Comparison of ENCODE assay signal across 8 mouse cellular contexts in the genomic region with DNA sequence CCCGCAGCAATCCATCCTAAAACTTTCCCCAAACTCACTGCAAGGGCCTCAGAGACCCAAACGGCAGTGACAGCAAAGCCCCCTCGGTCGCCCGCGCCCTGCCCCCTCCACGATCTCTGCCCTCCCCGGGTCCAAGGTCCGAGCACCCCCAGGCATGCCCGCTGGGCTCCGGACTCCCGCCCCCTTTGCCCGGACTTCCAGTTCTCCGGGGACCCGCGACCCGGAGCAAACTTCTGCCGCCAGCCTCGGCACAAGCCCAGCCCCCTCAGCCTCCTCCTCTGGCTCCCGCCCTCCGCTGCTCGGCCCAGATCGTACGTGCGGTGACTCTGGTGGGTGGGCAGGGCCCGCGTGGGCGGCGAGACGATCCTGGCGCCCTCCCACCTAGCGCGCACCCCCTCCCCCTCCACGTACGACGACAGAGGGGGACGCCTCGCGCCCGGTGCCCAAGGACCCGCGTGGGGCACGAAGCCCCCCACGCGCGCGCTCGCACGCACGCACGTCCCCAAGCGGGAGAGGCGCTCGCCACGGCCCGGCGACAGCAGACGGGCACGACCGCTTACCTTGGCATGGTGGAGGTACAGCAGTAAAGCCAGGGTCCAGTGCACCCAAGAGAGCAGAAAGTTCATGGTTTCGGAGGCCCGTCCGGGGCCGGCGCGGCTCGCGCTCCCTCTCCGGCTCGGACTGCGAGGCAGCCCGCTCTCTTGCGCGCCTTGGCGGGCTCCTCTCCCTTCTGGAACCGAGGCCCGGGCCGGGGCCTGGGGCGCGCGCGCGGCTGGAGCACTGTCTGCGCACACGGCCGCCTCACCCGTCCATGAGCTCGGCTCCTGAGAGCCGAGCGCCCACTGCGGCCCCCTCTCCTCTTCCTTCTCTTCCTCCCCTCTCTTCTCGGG. TPM values are rescaled to one million over a fixed set of nuclear protein-coding genes. Genes with fewer than 3 reads are reported as not detected.
A peak's percentile ranks its signal among the peaks of the same experiment; 100 is the strongest.
DNase-seq lines count a peak whose midpoint lies in the region; ATAC-seq and TF ChIP-seq lines count a peak whose summit lies in the region.

No protein-coding gene starts in this region.

- WGBS in forebrain, embryonic 13.5 days, result 0% methylated on average over 65 of the region's 92 CpGs
- under 1% methylated on average over 92 of the region's 92 CpGs for WGBS in lung, embryonic 14.5 days

- peak overlapping the region; percentile 91 for H3K4me3 ChIP-seq in E14TG2a.4 (replicated peaks; ENCODE audit: low read length)
- peak overlapping the region; percentile 86 for H3K4me3 ChIP-seq in forebrain, embryonic 13.5 days
- peak overlapping the region; percentile 63 for H3K4me3 ChIP-seq in layer of hippocampus, adult 2 months
- peak overlapping the region; percentile 96 for H3K4me3 ChIP-seq in lung, embryonic 14.5 days (ENCODE audit: low read depth, low read length)

- no peaks in the 10 kb centered on the region for H3K9me3 ChIP-seq in E14TG2a.4 (ENCODE audit: low read length)
- no peaks in the 10 kb centered on the region for H3K9me3 ChIP-seq in forebrain, embryonic 13.5 days (replicated peaks)
- H3K9me3 ChIP-seq in lung, embryonic 14.5 days (ENCODE audit: low read depth, low read length), result no peaks in the 10 kb centered on the region

- H3K27me3 ChIP-seq in E14TG2a.4 (ENCODE audit: insufficient read depth, low read length), result peaks cover 61% of the 10 kb centered on the region
- H3K27me3 ChIP-seq in forebrain, embryonic 13.5 days, result peaks cover 5% of the 10 kb centered on the region; the same call in 1 of the 2 replicates
- no peaks in the 10 kb centered on the region for H3K27me3 ChIP-seq in lung, embryonic 14.5 days (ENCODE audit: insufficient read depth, low read length)

- peak; percentile 44 for ATAC-seq in forebrain, embryonic 13.5 days
- ATAC-seq in lung, embryonic 14.5 days (ENCODE audit: insufficient read depth), result peak; percentile 40

- H3K27ac ChIP-seq in forebrain, embryonic 13.5 days, result peak overlapping the region; percentile 85
- peak overlapping the region; percentile 88 for H3K27ac ChIP-seq in layer of hippocampus, adult 2 months
- H3K27ac ChIP-seq in lung, embryonic 14.5 days (ENCODE audit: low read depth), result peak overlapping the region; percentile 99

- H3K9ac ChIP-seq in forebrain, embryonic 13.5 days, result peak overlapping the region; percentile 95
- peak overlapping the region; percentile 99 for H3K9ac ChIP-seq in lung, embryonic 14.5 days

- H3K4me1 ChIP-seq in E14TG2a.4 (replicated peaks; ENCODE audit: low read depth, low read length), result peaks cover 58% of the 10 kb centered on the region
- H3K4me1 ChIP-seq in forebrain, embryonic 13.5 days, result peaks cover 53% of the 10 kb centered on the region
- H3K4me1 ChIP-seq in lung, embryonic 14.5 days (ENCODE audit: insufficient read depth), result peaks cover 21% of the 10 kb centered on the region

- peak; percentile 28 for DNase-seq in c-Kit-positive CD71-negative TER-119-negative erythroid progenitor cells, embryonic 14.5 days (ENCODE audit: low read depth)
- peak; percentile 81 to 82 for DNase-seq in heart, postnatal 10 days
- peak; percentile 29 to 44 for DNase-seq in layer of hippocampus, adult 2 months (ENCODE audit: low spot score in 2 of 2)
- DNase-seq in lung, embryonic 14.5 days, result peak; percentile 83
- DNase-seq in ovary, postnatal 14 days (ENCODE audit: low spot score), result peak; percentile 62
- DNase-seq in thymus, postnatal 4 days, result peak; percentile 68

- no peak for TF ChIP-seq CTCF in E14TG2a.4 (conservative IDR thresholded peaks at IDR 0.05; ENCODE audit: low read length)
- TF ChIP-seq CTCF in layer of hippocampus, adult 2 months (conservative IDR thresholded peaks at IDR 0.05), result no peak
- no peak for TF ChIP-seq CTCF in lung, embryonic 14.5 days (IDR thresholded peaks at IDR 0.05; ENCODE audit: low read depth)

- H3K36me3 ChIP-seq in E14TG2a.4 (ENCODE audit: insufficient read depth, low read length), result peaks cover 10% of the 10 kb centered on the region
- H3K36me3 ChIP-seq in forebrain, embryonic 13.5 days (ENCODE audit: poor library complexity, severe bottlenecking), result peaks cover 4% of the 10 kb centered on the region; the same call in 1 of the 2 replicates
- peaks cover 8% of the 10 kb centered on the region for H3K36me3 ChIP-seq in lung, embryonic 14.5 days (ENCODE audit: insufficient read depth)

- intact Hi-C loops in heart, postnatal 10 days (cut with DNase I), result loop anchor here (5.0 kb wide), 1 partner anchor 74 kb away; no protein-coding TSS in a partner anchor

- H3K4me2 ChIP-seq in forebrain, embryonic 13.5 days, result peak overlapping the region; percentile 90
- peak overlapping the region; percentile 98 for H3K4me2 ChIP-seq in lung, embryonic 14.5 days

RNA-seq across cellular contexts. Expression of a gene that starts 1.2 kb away (rescaled TPM):
- polyA plus RNA-seq in forebrain, embryonic 13.5 days (2015; fragmentation: Nextera tagmentation; extraction: Ambion mirVana), result 2.7 and 3.7 TPM in 2 replicates
- 100 to 1,000 TPM; 231 to 234 TPM for total RNA-seq in heart, postnatal 10 days (2021)
- total RNA-seq in layer of hippocampus, adult 2 months (2021), result 10 to 100 TPM; 76.3 to 77.9 TPM
- polyA plus RNA-seq in lung, embryonic 14.5 days (2014; fragmentation: Nextera tagmentation; extraction: Ambion mirVana), result 6.6 and 7.7 TPM in 2 replicates

Comparison
In these comparisons a context has a peak if more than half of its experiments do, and no peak if none do; other contexts are left out.
1. Peak in every context shown above with its lines: DNase-seq, ATAC-seq, H3K4me3 ChIP-seq and H3K27ac ChIP-seq.
2. DNase-seq: peak in every context shown above with its lines; median percentile 83 in lung, embryonic 14.5 days; 82 in heart, postnatal 10 days; 68 in thymus, postnatal 4 days; 62 in ovary, postnatal 14 days; 36 in layer of hippocampus, adult 2 months; 28 in c-Kit-positive CD71-negative TER-119-negative erythroid progenitor cells, embryonic 14.5 days.